Mouse (Mus musculus) mouse embryonic stem cell (cell line): ENCODE results near the gene Zfp128.
"Not testable (repeated sequence)": the region's sequence is repeated elsewhere in the genome, so short reads cannot be mapped to it uniquely, and the experiment has no call there.

Experiments
- in situ Hi-C, 2 experiments: fragments of 300-500 bp; cut with MboI; formaldehyde crosslinking; loops; 1 replicate in 1 of 2; 3 replicates in 1 of 2; pipeline ENCODE4 v1.14.3; 2019 to 2020; ENCODE audit warnings: low sequenced_read_pairs in 2 of 2, low pct_unique_long_range_greater_than_20kb in 1 of 2, mixed read lengths in 1 of 2; ENCODE audit not compliant: unreplicated experiment in 1 of 2

The Zfp128 gene

GRCm38 (mm10) chr7:12920495-12920894, 39.5 kb downstream of the Zfp128 start:
- in situ Hi-C loops = not testable (repeated sequence)

GRCm38 (mm10) chr7:12921318-12921704, 40.3 kb downstream of the Zfp128 start:
- in situ Hi-C loops = no loop called here

- in situ Hi-C loops = no loop called here
These were observed 40.9 kb downstream of the Zfp128 start, which contains the start of gene Rps5 for GRCm38 (mm10) chr7:12921705-12922465. TSS of gene Rps5 (plus strand) at chr7:12922290.

GRCm38 (mm10) chr7:12922729-12923128, 41.8 kb downstream of the Zfp128 start:
- in situ Hi-C loops = no loop called here

- in situ Hi-C loops = loop anchor here in 1 of 2 experiments (5.0 kb wide), 1 partner anchor 101 kb away; no protein-coding TSS in a partner anchor
These were observed 45.3 kb downstream of the Zfp128 start for GRCm38 (mm10) chr7:12926316-12926715.

- in situ Hi-C loops = loop anchor here in 1 of 2 experiments (5.0 kb wide), 1 partner anchor 100 kb away; no protein-coding TSS in a partner anchor
These were observed 46.3 kb downstream of the Zfp128 start, which contains the start of gene Rnf225 for GRCm38 (mm10) chr7:12927191-12927680. TSS of gene Rnf225 (plus strand) at chr7:12927416.

GRCm38 (mm10) chr7:12927693-12928589, 47.0 kb downstream of the Zfp128 start:
- in situ Hi-C loops = loop anchor here in 1 of 2 experiments (5.0 kb wide), 1 partner anchor 99 kb away; no protein-coding TSS in a partner anchor

- in situ Hi-C loops = no loop called here
These were observed 52.7 kb downstream of the Zfp128 start for GRCm38 (mm10) chr7:12933615-12934140.

GRCm38 (mm10) chr7:12934808-12935207, 53.8 kb downstream of the Zfp128 start:
- in situ Hi-C loops = no loop called here

GRCm38 (mm10) chr7:12937254-12937803, 56.4 kb downstream of the Zfp128 start:
- in situ Hi-C loops = not testable (repeated sequence)

GRCm38 (mm10) chr7:12940599-12940998, 59.6 kb downstream of the Zfp128 start:
- in situ Hi-C loops = no loop called here
